Mouse (Mus musculus) Patski (cell line): ENCODE data around the gene Grik4. TPM values are rescaled to one million over a fixed set of nuclear protein-coding genes. Genes with fewer than 3 reads are reported as not detected.

ENCODE experiments used
- ATAC-seq: fragments of 100-300 bp; one replicate; pipeline ENCODE4 v1.8.0; 2021
- CTCF ChIA-PET: fragments of 350-600 bp; sonication (Branson Sonifier 250); formaldehyde crosslinking; loops from one replicate; lab custom pipeline; 2022; ENCODE audit warnings: inconsistent platforms; lab: Charles Lee
- POLR2A ChIA-PET: fragments of 350-600 bp; sonication (Branson Sonifier 250); formaldehyde crosslinking; loops from one replicate; lab custom pipeline; 2022; ENCODE audit warnings: antibody characterized with exemption, inconsistent platforms; lab: Charles Lee
- DNase-seq: peaks from one replicate; pipeline ENCODE4 v3.0.0-alpha.2; 2011; ENCODE audit warnings: low read depth, low spot score
- H3K27me3 ChIP-seq: fragments of 371-371 bp; one replicate; pipeline ENCODE4 v1.5.1; 2021
- CTCF ChIP-seq: fragments of 100-300 bp; IDR thresholded peaks from one replicate; pipeline ENCODE4 v1.5.1; 2021
- in situ Hi-C: fragments of 300-500 bp; cut with MboI; formaldehyde crosslinking; loops from 3 replicates; pipeline ENCODE4 v1.11.1; 2018; ENCODE audit warnings: low pct_unique_long_range_greater_than_20kb, mixed read lengths
- polyA plus RNA-seq: library from polyadenylated mRNA; unstranded; gene quantifications from one replicate; pipeline ENCODE4 v1.2.3, GENCODE M21; 2021

Grik4 gene
- polyA plus RNA-seq, 1 experiment from 2014 or later: 0.09 TPM

DNA sequence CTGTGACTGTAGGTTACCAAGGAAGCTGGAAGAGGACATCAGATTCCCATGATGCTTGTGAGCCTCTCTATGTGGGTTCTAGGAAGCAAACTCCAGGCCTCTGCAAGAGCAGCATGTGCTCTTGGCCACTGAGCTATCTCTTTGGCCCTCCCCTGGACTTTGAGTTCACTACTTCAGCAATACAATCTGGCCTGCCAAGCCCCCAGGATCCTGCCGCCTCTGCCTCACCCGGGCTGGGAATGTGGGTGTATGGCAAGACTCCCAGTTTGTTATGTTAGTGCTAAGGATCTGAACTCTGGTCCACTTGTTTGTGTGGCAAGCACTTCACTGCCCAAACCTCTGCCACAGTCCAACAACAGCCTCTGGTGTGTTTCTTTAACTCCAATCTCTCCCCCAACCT is 193.1 kb downstream of the Grik4 start:
- no peak for TF ChIP-seq CTCF
- ChIA-PET POLR2A (no interaction called here), CTCF (no interaction called here)
- in situ Hi-C loops: no loop called here
- DNase-seq (no peak), ATAC-seq (no peak)
- peaks cover 34% of the 10 kb centered on the region for H3K27me3 ChIP-seq

DNA sequence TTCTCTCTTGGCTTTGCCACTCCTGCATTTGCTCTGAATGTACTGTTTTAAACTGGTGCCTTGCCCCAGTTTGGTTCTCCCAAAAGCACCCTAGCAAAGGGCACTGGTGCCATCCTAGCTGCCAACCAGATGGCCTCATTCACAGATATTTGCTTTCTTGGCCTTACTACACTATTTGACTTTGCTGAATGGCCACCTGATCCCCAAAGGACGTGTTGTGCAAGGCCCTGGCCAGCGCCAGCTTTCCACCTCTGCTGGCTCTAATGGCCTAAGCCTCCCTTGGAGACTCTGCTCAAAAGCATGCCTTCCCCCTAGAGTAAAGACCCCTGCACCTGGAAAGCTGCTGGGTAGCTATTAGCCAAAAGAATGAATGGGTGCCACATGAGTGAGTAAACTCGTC is 194.1 kb downstream of the Grik4 start:
- in situ Hi-C loops: no loop called here
- ChIA-PET CTCF (no interaction called here), POLR2A (no interaction called here)
- ATAC-seq: no peak
- no peak for DNase-seq
- TF ChIP-seq CTCF: no peak
- peaks cover 24% of the 10 kb centered on the region for H3K27me3 ChIP-seq

- DNase-seq (no peak), ATAC-seq (no peak)
- no peak for TF ChIP-seq CTCF
- ChIA-PET CTCF (no interaction called here), POLR2A (no interaction called here)
- H3K27me3 ChIP-seq: peaks cover 22% of the 10 kb centered on the region
- in situ Hi-C loops: no loop called here
Measured at GRCm38 (mm10) chr9:42745982-42746381, 198.3 kb downstream of the Grik4 start.

DNA sequence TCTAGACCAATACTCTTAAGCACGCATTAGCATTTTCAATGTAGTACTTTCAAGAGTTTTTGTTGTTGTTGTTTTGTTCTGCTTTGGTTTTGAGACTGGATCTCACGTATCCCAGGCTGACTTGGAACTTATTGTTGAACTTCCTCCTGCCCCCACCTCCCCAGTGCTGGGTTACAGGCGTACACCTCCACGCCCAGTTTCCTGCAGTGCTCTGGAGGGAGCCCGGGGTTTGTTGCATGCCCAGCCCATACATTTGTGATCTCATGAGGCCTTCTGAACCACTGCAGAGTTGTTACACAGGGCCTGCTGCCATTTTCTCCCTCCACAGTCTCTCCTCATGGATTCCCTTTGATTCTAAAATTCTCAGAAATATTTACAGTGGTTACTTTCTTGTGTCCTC is 201.9 kb downstream of the Grik4 start:
- no peak for TF ChIP-seq CTCF
- POLR2A ChIA-PET: no interaction called here
- in situ Hi-C loops: no loop called here
- DNase-seq: no peak
- peaks cover 21% of the 10 kb centered on the region for H3K27me3 ChIP-seq
- CTCF ChIA-PET: no interaction called here
- ATAC-seq: no peak

- ChIA-PET CTCF (no interaction called here), POLR2A (no interaction called here)
- ATAC-seq (no peak), DNase-seq (no peak)
- no peak for TF ChIP-seq CTCF
- in situ Hi-C loops: no loop called here
- peaks cover 19% of the 10 kb centered on the region for H3K27me3 ChIP-seq
Measured at GRCm38 (mm10) chr9:42736697-42737335, 207.5 kb downstream of the Grik4 start.

- TF ChIP-seq CTCF: no peak
- no peak for DNase-seq
- ATAC-seq: no peak
- peaks cover 18% of the 10 kb centered on the region for H3K27me3 ChIP-seq
- in situ Hi-C loops: no loop called here
- CTCF ChIA-PET: no interaction called here
- POLR2A ChIA-PET: no interaction called here
Measured at GRCm38 (mm10) chr9:42735086-42735485, 209.2 kb downstream of the Grik4 start.

DNA sequence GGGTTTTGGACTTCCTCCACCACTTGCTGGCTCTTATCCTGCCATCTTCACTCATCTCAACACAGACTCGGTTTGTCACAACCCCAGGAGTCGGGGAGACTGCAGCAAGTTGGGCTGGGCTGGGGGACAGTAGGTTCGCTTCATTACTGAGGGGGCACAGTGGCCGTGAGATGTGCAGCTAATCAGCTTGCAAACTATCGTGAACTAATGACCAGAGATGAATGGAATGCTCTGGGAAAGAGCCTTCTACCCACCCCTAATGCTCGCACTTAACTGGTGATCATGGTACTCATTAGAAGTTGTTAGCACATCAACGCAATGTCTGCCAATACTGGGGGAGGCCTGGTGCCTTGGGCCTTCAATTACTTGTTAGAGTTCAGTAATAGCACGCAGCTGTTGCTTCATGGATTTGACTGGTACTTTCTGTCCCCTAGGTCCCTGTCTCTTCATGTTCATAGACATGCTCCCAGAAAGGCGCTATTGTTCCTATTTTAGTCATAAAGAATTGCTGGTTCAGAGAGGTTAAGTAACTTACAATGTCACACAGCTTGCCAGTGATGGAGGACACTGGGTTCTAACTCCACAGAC is 211.5 kb downstream of the Grik4 start:
- in situ Hi-C loops: no loop called here
- TF ChIP-seq CTCF: no peak
- POLR2A ChIA-PET: no interaction called here
- CTCF ChIA-PET: no interaction called here
- ATAC-seq (no peak), DNase-seq (no peak)
- peaks cover 12% of the 10 kb centered on the region for H3K27me3 ChIP-seq

DNA sequence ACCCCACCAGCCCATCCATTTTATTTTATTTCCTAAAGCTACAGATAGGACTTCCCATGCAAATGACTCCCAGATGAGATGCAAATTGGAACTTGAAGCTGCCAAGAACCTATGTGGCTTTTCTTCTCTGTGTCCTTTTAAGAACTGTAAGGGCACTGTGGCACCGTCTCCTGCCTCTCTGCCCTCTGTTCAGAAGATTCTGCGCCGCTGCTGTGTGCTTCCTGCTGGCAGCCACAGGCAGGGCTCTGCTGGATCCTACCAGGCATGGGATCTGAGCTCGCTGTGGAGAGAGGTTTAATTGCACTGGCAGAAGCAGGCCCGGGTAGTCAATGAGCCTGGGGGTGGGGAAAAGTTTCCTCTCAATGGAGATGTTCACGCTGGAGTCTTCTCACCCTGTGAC is 215.8 kb downstream of the Grik4 start:
- TF ChIP-seq CTCF: no peak
- ChIA-PET CTCF (interaction anchor here (1.0 kb wide), 1 partner anchor 12 kb away, joined by 4 read pairs; no protein-coding TSS in a partner anchor), POLR2A (no interaction called here)
- ATAC-seq (no peak), DNase-seq (no peak)
- no peaks in the 10 kb centered on the region for H3K27me3 ChIP-seq
- in situ Hi-C loops: no loop called here

DNA sequence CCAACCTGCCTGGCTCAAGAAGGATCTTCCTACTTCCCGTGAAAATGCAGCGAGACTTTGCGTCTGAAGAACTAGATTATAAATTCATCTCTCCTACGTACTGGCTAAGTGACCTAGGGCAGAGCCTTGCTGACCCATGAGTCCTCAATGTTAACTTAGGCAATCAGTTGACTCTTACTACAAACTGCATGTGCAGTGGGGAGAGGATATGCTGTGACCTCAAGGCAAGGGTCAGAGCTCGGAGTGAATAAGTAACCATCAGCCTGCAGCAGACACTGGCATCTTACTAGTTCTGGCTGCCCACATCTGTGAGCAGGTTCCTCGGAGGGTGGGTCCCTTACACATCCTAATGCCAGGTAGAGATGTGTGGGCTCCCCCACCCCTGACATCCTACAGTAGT is 216.6 kb downstream of the Grik4 start:
- in situ Hi-C loops: no loop called here
- ChIA-PET CTCF (interaction anchor here (1.0 kb wide), 1 partner anchor 11 kb away, joined by 4 read pairs; no protein-coding TSS in a partner anchor), POLR2A (no interaction called here)
- ATAC-seq: no peak
- no peaks in the 10 kb centered on the region for H3K27me3 ChIP-seq
- DNase-seq: no peak
- TF ChIP-seq CTCF: no peak

DNA sequence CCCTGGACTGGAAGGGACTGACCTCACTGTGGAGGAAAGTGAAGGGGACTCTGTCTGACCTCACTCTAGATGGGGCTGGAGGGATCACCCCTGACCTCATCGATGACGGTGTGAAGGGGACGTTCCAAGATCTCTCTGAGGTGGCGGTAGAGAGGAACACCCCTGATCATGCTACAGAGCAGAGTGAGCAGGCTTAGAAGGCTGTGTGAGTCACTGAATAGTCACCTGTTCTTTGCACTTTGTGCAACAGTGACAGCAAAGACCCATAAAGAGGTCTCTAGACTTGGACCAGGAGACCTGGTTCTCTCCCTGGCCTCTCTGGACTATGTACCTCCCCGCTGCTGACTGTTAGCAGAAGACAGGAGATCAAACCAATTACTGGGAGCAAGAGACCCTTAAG is 217.1 kb downstream of the Grik4 start:
- DNase-seq: no peak
- in situ Hi-C loops: no loop called here
- POLR2A ChIA-PET: no interaction called here
- no peak for ATAC-seq
- CTCF ChIA-PET: no interaction called here
- TF ChIP-seq CTCF: no peak
- H3K27me3 ChIP-seq: no peaks in the 10 kb centered on the region

DNA sequence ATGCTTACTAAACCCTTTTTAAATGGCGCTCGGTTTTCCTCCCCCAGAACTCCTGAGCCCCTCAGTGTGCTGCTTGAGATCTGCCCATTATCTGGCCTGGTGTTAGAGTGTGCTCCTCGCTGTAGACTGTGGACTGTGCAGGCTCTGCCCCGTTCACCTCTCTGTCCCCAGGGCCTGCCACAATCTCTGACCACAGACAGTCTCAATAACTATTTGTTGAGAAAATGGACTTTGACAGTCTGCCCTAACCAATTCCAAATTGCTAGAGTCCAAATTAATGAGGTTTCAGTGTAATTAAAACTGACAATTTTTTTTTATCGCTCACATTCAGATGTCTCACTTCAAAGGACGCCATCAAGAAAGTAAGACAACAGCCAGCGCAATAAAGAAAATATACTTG is 220.2 kb downstream of the Grik4 start:
- POLR2A ChIA-PET: no interaction called here
- no peaks in the 10 kb centered on the region for H3K27me3 ChIP-seq
- CTCF ChIA-PET: no interaction called here
- in situ Hi-C loops: no loop called here
- TF ChIP-seq CTCF: no peak
- ATAC-seq: no peak
- no peak for DNase-seq
